Mouse (Mus musculus) cerebellum, adult 2 months (tissue): Measurements from ENCODE around the gene Msi2. TPM values are rescaled to one million over a fixed set of nuclear protein-coding genes. Genes with fewer than 3 reads are reported as not detected.
A peak's percentile ranks its signal among the peaks of the same experiment; 100 is the strongest.

ENCODE experiments used
- DNase-seq, 2 experiments: peaks; one replicate each; pipeline ENCODE4 v3.0.0; 2021
- H3K27ac ChIP-seq: fragments of 200-500 bp; 2 replicates; pipeline ENCODE4 v1.5.1; 2012; ENCODE audit warnings: low read length, control low read depth, inconsistent platforms; ENCODE audit not compliant: insufficient read depth
- H3K27me3 ChIP-seq: fragments of 200-500 bp; 2 replicates; pipeline ENCODE4 v1.6.1; 2012; ENCODE audit warnings: inconsistent platforms, mild to moderate bottlenecking, low read length, moderate library complexity; ENCODE audit not compliant: control insufficient read depth, insufficient read depth
- H3K4me1 ChIP-seq: fragments of 200-500 bp; 2 replicates; pipeline ENCODE4 v1.6.1; 2011; ENCODE audit warnings: low read length; ENCODE audit not compliant: control insufficient read depth, insufficient read depth
- H3K4me3 ChIP-seq: fragments of 200-500 bp; replicated peaks from 2 replicates; pipeline ENCODE3; 2011; ENCODE audit warnings: mild to moderate bottlenecking, low read depth, low read length, control low read depth; ENCODE audit not compliant: insufficient read depth
- CTCF ChIP-seq: fragments of 200-500 bp; IDR thresholded peaks from 2 replicates; pipeline ENCODE4 v1.5.1; 2011; ENCODE audit warnings: low read depth, mild to moderate bottlenecking, control low read depth, low read length, moderate library complexity, borderline replicate concordance; ENCODE audit not compliant: insufficient read depth
- POLR2A ChIP-seq: fragments of 200-500 bp; IDR thresholded peaks from 2 replicates; pipeline ENCODE4 v1.6.1; 2011; ENCODE audit warnings: low read length, control low read depth, borderline replicate concordance; ENCODE audit not compliant: insufficient read depth
- WGBS: fragments of 180-500 bp; shearing (Covaris S2); methylation state at CpG from one replicate; pipeline ENCODE4 v1.1.7; 2018; 5-methylcytosine and 5-hydroxymethylcytosine counted together
- polyA plus RNA-seq: library from polyadenylated mRNA; depleted of rRNA; stranded (reverse); fragments of >200 nt; gene quantifications from 2 replicates; pipeline ENCODE4 v1.2.3, GENCODE M21; 2012

The Msi2 gene
- polyA plus RNA-seq, 1 experiment: 87.3 TPM

DNA sequence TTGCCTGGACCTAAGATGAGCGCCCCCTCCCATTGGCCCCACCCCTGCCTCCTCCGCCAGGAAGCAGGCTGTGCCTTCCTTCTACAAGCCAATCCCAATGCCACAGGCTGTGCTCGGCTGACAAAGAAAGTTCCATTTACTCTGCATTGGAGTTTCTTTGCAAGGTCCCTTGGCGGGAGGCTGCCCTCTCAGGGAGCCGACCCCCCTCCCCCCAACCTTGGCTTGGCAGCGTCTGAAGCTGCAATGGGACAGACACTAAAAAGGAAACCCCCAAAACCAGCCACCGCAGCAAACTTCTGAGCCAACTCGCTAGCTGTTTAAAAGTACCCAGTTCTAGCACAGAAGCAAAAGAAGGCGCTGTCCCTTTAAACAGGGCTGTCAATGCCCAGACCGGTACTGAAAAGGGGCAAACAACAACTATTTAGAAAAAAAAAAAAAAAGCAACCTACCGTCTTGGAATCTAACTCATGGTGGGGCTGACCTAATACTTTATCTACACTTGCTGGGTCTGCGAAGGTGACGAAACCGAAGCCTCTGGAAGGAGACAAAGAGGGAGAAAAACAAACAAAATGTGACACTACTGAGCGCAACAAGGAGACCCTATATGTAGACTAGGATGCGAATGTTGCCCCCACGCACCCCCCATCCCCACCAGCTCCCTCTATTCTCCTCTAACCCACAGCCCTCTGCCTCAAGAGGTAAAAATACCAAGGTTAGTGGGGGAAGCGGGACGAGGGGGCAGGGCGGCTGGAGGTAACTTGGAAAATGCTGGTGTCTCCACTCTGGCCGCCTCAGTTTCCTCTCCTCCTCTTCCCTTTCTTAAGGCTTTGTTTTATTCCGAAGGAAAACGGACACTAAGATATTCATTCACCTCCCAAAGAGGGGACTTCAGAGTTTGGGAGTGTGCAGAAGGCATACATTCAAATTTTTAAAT, 2.0 kb downstream of the Msi2 start:
- 13% methylated on average over 23 of the region's 23 CpGs for WGBS
- no peak for TF ChIP-seq POLR2A
- TF ChIP-seq CTCF: no peak
- no peaks in the 10 kb centered on the region for H3K27me3 ChIP-seq
- H3K4me3 ChIP-seq: peak overlapping the region; percentile 58
- no peak overlapping the region for H3K27ac ChIP-seq
- peak; percentile 44 to 52 for DNase-seq
- peaks cover 4% of the 10 kb centered on the region for H3K4me1 ChIP-seq

DNA sequence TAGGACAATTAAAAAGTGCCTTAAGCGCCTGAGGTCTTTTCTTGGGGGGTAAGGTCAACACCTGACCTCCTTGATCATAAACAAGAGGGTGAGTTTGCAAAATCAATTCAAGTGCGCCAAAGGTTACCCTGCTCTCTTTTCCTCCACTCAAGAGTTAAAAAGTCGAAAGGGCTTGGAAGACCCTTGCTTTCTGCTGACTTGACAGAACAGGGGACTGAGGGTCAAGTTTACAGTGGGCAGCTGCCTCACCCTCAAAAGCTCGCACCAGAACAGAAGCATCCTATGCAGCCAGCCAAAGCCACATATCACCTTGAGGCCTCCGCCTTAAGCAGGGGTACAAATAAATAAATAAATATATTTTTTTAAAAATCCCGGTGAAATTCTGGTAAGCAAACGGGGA, 3.0 kb downstream of the Msi2 start:
- WGBS: 55% methylated on average over 7 of the region's 7 CpGs
- no peak for TF ChIP-seq CTCF
- TF ChIP-seq POLR2A: no peak
- Histone ChIP-seq H3K4me3 (no peak overlapping the region), H3K27me3 (no peaks in the 10 kb centered on the region), H3K27ac (no peak overlapping the region), H3K4me1 (peaks cover 4% of the 10 kb centered on the region)
- DNase-seq: no peak

DNA sequence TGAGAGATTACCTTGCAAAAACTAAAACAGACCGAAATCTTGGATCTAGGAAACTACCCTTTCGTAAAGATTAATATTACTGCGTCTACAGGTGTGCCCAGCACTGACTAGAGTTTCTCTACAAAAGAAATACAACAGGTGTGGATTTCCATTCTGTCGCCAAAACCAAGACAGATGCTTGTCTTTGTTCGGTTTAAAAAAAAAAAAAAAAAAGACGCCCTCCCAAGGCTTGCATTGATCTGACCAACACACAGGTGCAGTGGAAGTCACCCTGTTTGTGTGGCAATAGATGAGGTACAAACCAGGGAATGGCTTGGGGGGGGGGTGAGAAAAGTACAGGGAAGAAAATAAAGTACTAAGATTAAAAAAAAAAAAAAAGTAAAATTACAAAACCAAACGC, 4.2 kb downstream of the Msi2 start:
- Histone ChIP-seq H3K4me1 (peaks cover 4% of the 10 kb centered on the region), H3K27ac (no peak overlapping the region), H3K27me3 (no peaks in the 10 kb centered on the region), H3K4me3 (no peak overlapping the region)
- whole genome bisulfite sequencing: 54% methylated on average over 7 of the region's 7 CpGs
- no peak for TF ChIP-seq CTCF
- no peak for TF ChIP-seq POLR2A
- DNase-seq: no peak

DNA sequence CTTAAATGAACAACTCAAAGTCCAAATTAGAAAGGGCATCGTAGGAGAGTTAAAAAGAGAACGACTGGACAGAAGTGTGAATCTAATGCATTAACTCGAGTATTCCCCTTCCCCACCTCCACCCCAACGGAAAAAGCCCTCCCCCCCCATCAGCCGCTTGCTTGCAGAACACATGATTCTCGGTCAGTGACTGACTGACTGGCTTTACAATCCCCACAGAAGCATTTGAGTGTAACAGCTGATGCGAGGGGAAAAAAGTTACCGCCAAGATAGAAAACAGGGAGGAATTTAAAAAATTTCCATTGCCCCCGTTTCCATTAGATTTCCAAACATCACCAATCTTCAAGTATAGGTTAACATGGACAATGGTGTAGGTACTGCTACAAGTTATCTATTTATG, 4.8 kb downstream of the Msi2 start:
- peaks cover 4% of the 10 kb centered on the region for H3K4me1 ChIP-seq
- WGBS: 54% methylated on average over 9 of the region's 9 CpGs
- DNase-seq: no peak
- no peak overlapping the region for H3K27ac ChIP-seq
- no peaks in the 10 kb centered on the region for H3K27me3 ChIP-seq
- TF ChIP-seq CTCF: no peak
- no peak for TF ChIP-seq POLR2A
- H3K4me3 ChIP-seq: no peak overlapping the region

DNA sequence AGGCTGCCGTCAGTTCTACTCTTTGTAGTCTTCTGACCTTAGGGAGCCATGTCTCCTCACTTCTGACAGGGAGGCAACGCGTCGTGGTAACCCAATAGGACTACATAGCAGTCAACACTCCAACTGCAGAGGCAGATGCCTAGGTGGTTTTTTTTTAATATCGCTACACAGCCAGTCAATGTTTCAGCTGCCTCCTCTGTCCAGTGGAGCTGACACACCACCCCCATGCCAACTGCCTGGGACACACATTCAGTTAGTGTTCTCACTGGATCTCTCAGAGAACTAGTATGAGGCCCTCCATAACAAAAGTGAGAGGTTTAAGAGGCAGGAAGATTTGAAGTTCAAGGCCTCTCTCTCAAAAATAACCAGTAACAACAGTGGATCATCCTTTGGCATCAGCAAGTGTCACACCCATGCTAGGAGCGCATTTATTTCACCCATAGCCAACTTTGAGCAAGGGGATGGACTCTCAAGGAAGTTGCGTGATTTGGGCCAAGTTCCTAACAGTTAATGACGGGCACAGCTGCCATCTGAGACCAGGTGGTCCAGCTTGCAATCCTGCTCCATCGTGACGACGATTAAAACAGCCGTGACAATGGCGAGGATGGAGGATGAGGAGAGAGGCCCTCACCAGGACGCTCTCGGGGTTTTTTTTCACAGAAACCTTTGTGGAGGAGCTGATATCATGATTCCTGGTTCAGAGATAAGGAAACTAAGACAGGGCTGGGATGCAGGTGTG, 8.3 kb downstream of the Msi2 start:
- Histone ChIP-seq H3K27me3 (no peaks in the 10 kb centered on the region), H3K4me3 (no peak overlapping the region), H3K4me1 (peaks cover 4% of the 10 kb centered on the region), H3K27ac (no peak overlapping the region)
- TF ChIP-seq CTCF (no peak), POLR2A (no peak)
- 60% methylated on average over 15 of the region's 15 CpGs for WGBS
- no peak for DNase-seq

DNA sequence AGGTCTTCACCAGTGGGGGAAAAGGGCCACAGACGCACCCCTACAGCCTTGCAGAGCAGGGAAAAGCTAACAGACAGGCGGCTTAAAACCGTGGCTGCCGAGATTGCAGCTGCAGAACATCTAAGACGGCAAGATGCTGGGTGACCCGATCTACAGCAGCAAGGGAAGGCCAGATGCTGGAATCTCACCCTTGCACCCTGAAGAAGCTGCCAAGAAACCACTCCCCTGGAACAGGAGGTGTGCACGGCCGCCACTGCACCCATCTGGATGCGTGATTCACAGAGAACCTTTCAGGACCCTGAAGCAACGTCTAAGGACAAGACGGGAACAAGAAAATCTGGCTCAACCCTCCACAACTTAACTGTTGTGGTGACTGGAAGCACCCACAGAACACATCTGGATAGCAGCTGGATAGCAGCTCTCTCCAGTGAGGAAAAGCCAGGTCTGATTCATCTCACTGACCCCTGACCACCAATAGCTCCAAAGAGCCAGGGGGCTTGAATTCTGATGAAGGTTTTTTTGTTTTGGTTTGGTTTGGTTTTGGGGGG, 11.0 kb downstream of the Msi2 start:
- Histone ChIP-seq H3K4me3 (no peak overlapping the region), H3K27me3 (no peaks in the 10 kb centered on the region), H3K27ac (no peak overlapping the region), H3K4me1 (peaks cover 3% of the 10 kb centered on the region)
- TF ChIP-seq POLR2A (no peak), CTCF (no peak)
- no peak for DNase-seq
- 85% methylated on average over 11 of the region's 11 CpGs for WGBS

DNA sequence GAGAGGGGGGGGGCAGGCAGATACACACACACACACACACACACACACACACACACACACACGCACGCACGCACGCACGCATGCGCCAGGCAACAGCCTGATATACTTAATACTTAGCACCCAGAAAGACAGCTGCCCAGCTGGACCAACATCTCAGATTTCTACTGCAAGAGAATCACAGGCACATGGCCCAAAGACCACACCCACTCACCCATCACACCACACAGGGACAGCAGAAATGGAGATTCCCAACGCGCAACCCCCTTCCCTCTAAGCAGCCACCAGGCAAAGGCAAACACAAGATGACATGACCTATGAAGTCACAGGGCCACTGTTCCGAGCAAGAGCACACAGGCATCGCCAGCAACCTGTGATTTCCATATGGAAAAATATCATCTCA, 13.6 kb downstream of the Msi2 start:
- DNase-seq: no peak
- 76% methylated on average over 10 of the region's 10 CpGs for WGBS
- H3K4me3 ChIP-seq: no peak overlapping the region
- TF ChIP-seq POLR2A (no peak), CTCF (no peak)
- no peaks in the 10 kb centered on the region for H3K27me3 ChIP-seq
- no peak overlapping the region for H3K27ac ChIP-seq
- H3K4me1 ChIP-seq: peaks cover 3% of the 10 kb centered on the region
